Mouse (Mus musculus) spleen, adult 12 weeks (tissue): ENCODE measurements at regions not wholly inside any gene's neighbourhood (a gene's known extent, or its start where the extent isn't known, plus 50 kb on each side); places are given as distances from the start of the nearest gene placed in this dataset.

ENCODE experiments used
- DNase-seq: peaks from one replicate; pipeline ENCODE4 v3.0.0; 2022; ENCODE audit warnings: low spot score

GRCm38 (mm10) chr8:116290671-116291245, 214.0 kb upstream of the Dynlrb2 start:
- no peak for DNase-seq

- DNase-seq, result no peak
These were observed 215.5 kb upstream of the Dynlrb2 start for GRCm38 (mm10) chr8:116289237-116289636.

GRCm38 (mm10) chr8:116283990-116284389, 220.8 kb upstream of the Dynlrb2 start:
- no peak for DNase-seq

GRCm38 (mm10) chr8:116282341-116282740, 222.4 kb upstream of the Dynlrb2 start:
- DNase-seq, result no peak

- DNase-seq, result no peak
These were observed 229.8 kb upstream of the Dynlrb2 start for GRCm38 (mm10) chr8:116275014-116275413.

GRCm38 (mm10) chr8:116271238-116271637, 233.5 kb upstream of the Dynlrb2 start:
- DNase-seq, result no peak

GRCm38 (mm10) chr8:116269393-116269792, 235.4 kb upstream of the Dynlrb2 start:
- DNase-seq, result no peak

GRCm38 (mm10) chr8:116268685-116269084, 236.1 kb upstream of the Dynlrb2 start:
- no peak for DNase-seq

GRCm38 (mm10) chr8:116268161-116268560, 236.6 kb upstream of the Dynlrb2 start:
- DNase-seq, result no peak

GRCm38 (mm10) chr8:116267021-116267420, 237.8 kb upstream of the Dynlrb2 start:
- no peak for DNase-seq

- no peak for DNase-seq
These were observed 239.2 kb upstream of the Dynlrb2 start for GRCm38 (mm10) chr8:116265591-116265990.

GRCm38 (mm10) chr8:116264078-116264477, 240.7 kb upstream of the Dynlrb2 start:
- DNase-seq, result no peak

GRCm38 (mm10) chr8:116261286-116261685, 243.5 kb upstream of the Dynlrb2 start:
- no peak for DNase-seq

- DNase-seq, result no peak
These were observed 249.4 kb upstream of the Dynlrb2 start for GRCm38 (mm10) chr8:116255398-116255797.

GRCm38 (mm10) chr8:116252455-116253216, 252.1 kb upstream of the Dynlrb2 start:
- DNase-seq, result no peak

- no peak for DNase-seq
These were observed 256.4 kb upstream of the Dynlrb2 start for GRCm38 (mm10) chr8:116248398-116248797.

GRCm38 (mm10) chr8:116243493-116243892, 261.3 kb upstream of the Dynlrb2 start:
- no peak for DNase-seq

- no peak for DNase-seq
These were observed 261.8 kb upstream of the Dynlrb2 start for GRCm38 (mm10) chr8:116242972-116243371.

- no peak for DNase-seq
These were observed 262.9 kb upstream of the Dynlrb2 start for GRCm38 (mm10) chr8:116241987-116242242.

GRCm38 (mm10) chr8:116241146-116241986, 263.4 kb upstream of the Dynlrb2 start:
- DNase-seq, result no peak

GRCm38 (mm10) chr8:116238670-116239069, 266.1 kb upstream of the Dynlrb2 start:
- no peak for DNase-seq

- DNase-seq, result no peak
These were observed 267.1 kb upstream of the Dynlrb2 start for GRCm38 (mm10) chr8:116237561-116238100.

GRCm38 (mm10) chr8:116229654-116230136, 275.1 kb upstream of the Dynlrb2 start:
- no peak for DNase-seq
